Mouse (Mus musculus) embryonic fibroblast, embryonic 13.5 days (primary cell): ENCODE results near the gene Nek2. TPM values are rescaled to one million over a fixed set of nuclear protein-coding genes. Genes with fewer than 3 reads are reported as not detected.

Experiments used
- H3K27ac ChIP-seq: 2 replicates; pipeline ENCODE4 v1.5.1; 2012; ENCODE audit warnings: low read length, control low read depth, inconsistent platforms; ENCODE audit not compliant: insufficient read depth
- H3K4me1 ChIP-seq: 2 replicates; pipeline ENCODE4 v1.6.1; 2011; ENCODE audit warnings: low read length; ENCODE audit not compliant: control insufficient read depth, insufficient read depth
- H3K4me3 ChIP-seq: 2 replicates; pipeline ENCODE4 v1.5.1; 2011; ENCODE audit warnings: mild to moderate bottlenecking, control low read depth, low read length; ENCODE audit not compliant: insufficient read depth
- CTCF ChIP-seq: IDR thresholded peaks from 2 replicates; pipeline ENCODE4 v1.5.1; 2011; ENCODE audit warnings: mild to moderate bottlenecking, control low read depth, low read length, moderate library complexity, borderline replicate concordance; ENCODE audit not compliant: insufficient read depth
- POLR2A ChIP-seq: IDR thresholded peaks from 2 replicates; pipeline ENCODE4 v1.6.1; 2011; ENCODE audit warnings: low read depth, mild to moderate bottlenecking, control low read depth, low read length, moderate library complexity
- polyA plus RNA-seq: library from polyadenylated mRNA; stranded (reverse); fragments of >200 nt; gene quantifications from 2 replicates; pipeline ENCODE4 v1.2.4, GENCODE M21; 2011; ENCODE audit warnings: low read depth; ENCODE audit not compliant: missing spikeins, insufficient read length

Nek2 gene
- polyA plus RNA-seq, 1 experiment, result 20.9 TPM

DNA sequence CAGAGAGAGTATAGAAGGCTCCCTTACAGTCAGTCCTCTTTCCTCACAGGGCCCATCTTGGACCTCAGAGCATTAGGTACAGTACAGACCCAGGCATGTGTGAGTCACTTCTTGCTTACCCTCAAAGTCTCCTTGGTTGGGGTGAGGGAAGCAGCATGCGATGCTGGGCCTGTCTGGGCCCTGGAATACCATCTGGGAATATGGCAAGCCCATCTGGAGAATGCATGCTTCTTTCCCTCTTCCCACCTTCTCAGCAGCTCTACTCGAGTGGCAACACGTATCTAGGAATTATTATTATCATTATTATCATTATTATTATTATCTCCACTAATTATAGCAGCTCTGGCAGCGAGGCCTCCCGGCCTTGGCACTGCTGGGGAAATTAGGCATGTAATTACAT is 33.5 kb downstream of the Nek2 start:
- TF ChIP-seq CTCF, result no peak
- TF ChIP-seq POLR2A, result no peak

DNA sequence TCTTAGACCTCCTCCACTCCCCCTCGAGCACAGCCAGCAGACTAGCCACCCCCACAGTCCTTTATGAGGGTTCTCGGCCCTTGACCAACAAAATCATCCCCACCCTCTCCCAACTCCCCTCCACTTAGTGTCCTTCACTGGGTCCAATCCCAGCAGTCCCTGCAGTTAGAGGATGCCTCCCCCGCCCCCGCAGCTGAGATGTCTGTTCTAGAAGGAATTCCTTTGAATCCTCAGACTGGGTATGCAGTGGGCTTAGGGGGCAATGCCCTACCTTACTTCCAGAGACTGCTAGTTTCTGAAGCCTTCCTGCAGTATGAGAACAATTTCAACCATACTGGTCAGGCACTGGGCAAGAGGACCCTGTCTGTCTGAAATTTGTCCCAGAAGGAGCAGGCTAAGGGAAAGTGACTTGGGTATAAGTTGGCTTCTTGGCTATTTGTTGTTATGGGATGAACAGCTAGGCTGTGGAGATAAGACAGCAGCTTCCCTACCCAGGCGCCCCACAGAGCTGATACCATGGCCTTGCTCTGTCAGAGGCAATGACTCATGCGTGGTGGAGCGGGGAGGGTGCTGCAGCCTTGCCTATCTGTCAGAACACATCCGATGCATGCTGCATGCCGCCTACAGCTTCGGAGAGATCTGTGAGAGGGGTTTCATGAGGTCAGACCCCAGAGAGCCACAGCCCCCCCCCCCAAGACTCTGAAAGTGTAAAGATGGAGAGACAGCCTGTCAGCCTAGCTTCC is 34.1 kb downstream of the Nek2 start:
- H3K27ac ChIP-seq, result no peak overlapping the region

More for the DNA sequence above, 33.5 kb downstream of the Nek2 start:
- H3K4me1 ChIP-seq, result no peaks in the 10 kb centered on the region
- no peak overlapping the region for H3K4me3 ChIP-seq
- no peak overlapping the region for H3K27ac ChIP-seq

DNA sequence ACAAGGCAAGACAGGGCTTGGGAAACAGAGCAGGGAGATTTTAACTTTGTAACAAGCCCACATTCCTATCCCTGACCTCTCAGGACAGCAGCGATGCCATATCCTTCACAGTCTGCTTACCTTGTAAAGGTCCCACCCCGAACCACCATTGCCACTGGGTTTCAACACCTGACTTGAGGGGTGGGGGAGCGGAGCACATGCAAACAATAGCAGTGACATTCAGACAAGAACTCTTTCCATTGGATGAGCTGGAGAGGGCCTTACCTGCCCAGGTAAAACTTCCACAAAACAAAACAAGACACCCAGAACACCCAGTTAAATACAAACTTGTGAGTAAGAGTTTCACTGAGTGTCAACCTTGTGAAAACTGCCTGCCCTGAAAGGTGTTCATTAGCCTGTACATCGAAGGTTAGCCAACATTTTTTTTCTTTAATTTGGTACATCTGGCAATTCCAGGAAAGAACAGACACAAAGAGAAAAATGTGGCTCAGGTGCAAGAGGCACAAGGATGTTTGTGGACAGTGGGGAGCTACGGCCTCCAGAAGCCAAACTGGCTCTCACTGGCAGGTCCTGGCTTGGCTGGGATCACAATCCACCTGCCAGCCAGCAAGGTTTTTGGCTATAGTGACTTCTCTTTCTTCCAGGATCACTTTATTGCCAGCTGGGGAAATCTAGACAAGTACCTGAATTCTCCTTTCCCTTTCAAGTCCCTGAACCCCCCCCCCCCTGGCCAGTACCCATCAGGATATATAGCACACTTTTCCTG is 35.8 kb downstream of the Nek2 start:
- no peak for TF ChIP-seq CTCF
- TF ChIP-seq POLR2A, result no peak
- H3K27ac ChIP-seq, result no peak overlapping the region
- no peak overlapping the region for H3K4me3 ChIP-seq
- no peaks in the 10 kb centered on the region for H3K4me1 ChIP-seq

More for the DNA sequence above, 34.1 kb downstream of the Nek2 start:
- TF ChIP-seq POLR2A (no peak), CTCF (no peak)
- Histone ChIP-seq H3K4me1 (no peaks in the 10 kb centered on the region), H3K4me3 (no peak overlapping the region)

DNA sequence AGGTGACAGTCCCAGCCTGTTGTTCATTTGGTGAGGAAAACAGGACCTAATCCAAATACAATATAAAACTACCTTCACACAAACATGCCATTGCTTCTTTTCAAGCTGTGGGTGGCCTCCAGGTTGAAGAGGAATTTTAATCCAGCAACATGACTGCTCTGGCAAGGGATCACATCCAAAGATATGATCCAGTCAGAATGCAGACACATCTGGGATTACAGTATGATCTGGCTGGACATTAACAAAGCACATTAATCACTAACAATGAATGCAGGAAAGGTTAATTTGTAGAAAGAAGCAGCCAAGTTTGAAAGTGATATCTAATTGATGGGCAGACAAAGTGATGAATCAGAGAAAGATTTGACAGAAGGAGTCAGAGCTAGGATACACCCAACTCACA is 36.9 kb downstream of the Nek2 start:
- Histone ChIP-seq H3K27ac (no peak overlapping the region), H3K4me1 (no peaks in the 10 kb centered on the region), H3K4me3 (no peak overlapping the region)
- TF ChIP-seq POLR2A (no peak), CTCF (no peak)

DNA sequence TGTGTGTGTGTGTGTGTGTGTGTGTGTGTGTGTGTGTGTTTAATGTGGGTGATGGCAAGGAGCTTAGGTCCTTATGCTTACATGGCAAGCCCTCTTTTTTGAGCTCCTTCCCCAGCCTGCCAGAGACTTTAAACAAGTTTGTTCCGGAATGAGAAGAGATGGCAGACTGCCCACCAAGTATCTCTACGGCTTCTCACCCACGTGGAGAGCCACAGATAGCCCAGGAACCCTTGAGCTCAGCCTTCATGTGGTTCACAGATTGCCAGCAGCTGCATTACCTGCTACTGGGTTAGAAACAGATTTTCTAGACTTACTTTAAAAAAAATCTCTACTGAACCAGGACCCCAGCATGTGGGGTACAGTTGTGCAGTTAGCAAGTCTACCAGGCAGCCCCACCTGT is 38.6 kb downstream of the Nek2 start:
- no peak overlapping the region for H3K27ac ChIP-seq
- no peaks in the 10 kb centered on the region for H3K4me1 ChIP-seq
- TF ChIP-seq CTCF, result no peak
- no peak for TF ChIP-seq POLR2A
- no peak overlapping the region for H3K4me3 ChIP-seq

DNA sequence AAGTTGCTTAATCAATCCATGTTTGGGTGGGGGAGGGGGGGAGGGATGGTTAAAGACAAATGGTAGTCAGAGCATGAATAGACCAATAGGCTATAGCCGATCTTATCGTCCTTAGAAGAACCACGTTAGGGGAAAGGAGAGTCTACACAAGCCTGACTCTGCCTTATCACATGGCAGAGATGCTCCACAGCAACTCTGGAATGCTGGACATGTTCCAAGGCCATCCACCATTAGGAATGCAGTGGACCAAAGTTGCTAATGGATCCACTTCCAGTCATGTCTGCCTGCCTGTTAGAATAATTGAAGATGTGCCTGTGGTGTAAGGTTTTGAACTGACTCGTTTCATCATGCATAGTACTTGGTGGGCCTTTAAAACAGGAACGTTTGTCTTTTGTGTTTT is 40.0 kb downstream of the Nek2 start:
- Histone ChIP-seq H3K4me3 (no peak overlapping the region), H3K4me1 (no peaks in the 10 kb centered on the region), H3K27ac (no peak overlapping the region)
- TF ChIP-seq CTCF (no peak), POLR2A (no peak)

DNA sequence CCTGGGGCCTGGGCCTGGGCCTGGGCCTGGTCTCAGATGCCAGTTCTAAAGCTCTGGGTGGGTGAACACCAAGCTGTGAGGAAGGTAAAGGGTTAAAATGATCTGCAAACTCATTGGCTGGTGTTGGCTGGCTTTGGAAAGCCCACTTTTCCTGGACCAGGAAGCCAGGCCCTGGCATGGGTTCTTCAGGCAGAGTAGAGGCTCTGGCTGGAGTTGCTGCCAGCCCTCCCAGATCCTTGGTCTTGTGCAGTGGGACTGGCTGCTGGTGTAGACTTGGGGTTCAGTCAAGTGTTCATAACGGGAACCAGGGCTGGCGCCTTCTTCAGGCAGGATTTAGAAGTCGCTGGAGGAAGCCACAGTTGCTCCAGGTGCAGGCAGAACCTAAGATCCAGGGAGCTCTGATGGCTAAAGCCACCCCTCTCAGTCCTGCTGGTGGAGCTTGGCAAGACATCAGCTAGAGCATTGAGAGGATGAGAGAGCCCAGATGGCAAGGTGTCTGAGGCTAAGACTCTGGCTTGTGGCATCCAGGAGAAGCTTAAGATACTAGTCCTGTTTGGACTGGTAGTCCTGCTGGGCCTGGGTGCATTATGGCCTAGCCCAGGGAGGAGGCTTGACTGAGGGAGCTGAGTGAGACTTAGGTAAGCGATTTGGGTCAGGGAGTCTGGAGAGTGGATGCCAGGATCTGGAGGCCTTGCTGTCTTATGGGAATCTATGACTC is 42.7 kb downstream of the Nek2 start:
- no peaks in the 10 kb centered on the region for H3K4me1 ChIP-seq
- no peak overlapping the region for H3K27ac ChIP-seq
- TF ChIP-seq CTCF (no peak), POLR2A (no peak)
- H3K4me3 ChIP-seq, result no peak overlapping the region

DNA sequence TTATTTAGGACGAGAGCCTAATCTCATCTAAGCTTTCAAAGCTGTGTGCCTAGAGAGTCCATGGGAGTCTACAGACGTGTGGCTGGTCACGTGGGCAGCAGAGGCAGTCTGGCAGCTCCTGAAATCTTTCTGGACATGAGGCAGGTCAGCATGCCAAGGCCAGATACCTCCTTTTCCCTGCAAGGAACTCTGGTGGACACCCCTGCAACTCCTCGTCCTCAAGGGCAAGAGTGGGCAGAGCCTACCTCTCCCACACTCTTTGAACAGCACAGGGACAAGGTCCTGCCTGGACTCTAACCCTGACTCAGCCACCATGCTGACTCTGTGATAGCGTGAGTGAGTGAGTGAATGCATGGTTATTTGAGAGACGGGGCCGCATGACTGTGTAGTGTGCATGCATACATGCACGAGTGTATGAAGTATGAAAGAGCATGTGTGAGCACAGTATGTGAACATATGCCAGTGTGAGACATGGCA is 43.3 kb downstream of the Nek2 start:
- Histone ChIP-seq H3K27ac (no peak overlapping the region), H3K4me3 (no peak overlapping the region), H3K4me1 (no peaks in the 10 kb centered on the region)
- TF ChIP-seq POLR2A (no peak), CTCF (no peak)

DNA sequence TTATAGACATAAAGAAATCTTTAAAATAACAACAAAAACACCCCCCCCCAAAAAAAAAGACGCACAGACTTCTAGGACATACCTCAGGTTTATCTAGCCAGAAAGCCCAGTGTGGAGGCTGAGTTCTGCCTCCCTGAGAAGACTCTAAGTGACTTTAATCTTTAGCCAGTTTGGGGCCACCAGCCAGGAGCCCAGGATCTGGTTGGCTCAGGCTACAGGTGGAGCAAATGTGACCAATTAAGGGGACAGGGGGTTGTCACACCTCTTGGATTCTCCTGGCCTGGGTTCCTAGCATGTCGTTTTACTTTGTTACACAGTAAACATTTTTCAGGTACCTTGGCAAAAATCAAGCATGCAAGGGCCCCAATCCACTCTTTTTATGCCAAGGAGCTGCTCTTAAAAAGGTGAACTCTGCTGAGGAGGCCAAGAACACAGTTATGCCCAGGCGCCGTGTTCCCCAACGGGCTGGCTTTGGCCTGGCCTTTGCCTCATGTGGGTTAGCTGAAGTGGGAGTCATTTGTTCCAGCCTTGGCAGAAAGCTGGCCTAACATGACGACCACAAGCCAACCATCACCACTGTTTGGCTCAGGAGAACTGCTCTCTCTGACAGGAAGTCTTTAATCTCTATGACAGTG is 50.9 kb downstream of the Nek2 start:
- Histone ChIP-seq H3K27ac (no peak overlapping the region), H3K4me1 (no peaks in the 10 kb centered on the region), H3K4me3 (no peak overlapping the region)
- TF ChIP-seq CTCF, result no peak
- TF ChIP-seq POLR2A, result no peak

DNA sequence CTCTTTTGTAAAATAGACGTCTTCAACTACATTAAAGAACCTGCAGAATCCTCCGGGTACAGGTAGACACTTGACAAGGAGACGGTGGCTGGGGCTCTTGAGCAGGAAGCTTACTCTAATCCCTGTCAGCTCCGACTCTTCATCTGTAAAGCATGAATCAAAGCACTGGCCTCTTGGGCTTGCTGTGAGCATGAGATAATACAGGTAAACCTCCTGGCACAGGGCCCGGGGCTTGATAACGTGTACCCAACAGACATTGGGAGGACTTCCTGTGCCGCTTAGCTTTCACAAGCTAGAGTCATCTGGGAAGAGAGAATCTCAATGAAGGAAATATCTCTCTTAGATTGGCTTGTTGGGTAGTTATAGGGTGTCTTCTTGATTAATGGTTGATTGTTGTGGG is 53.8 kb downstream of the Nek2 start:
- Histone ChIP-seq H3K27ac (no peak overlapping the region), H3K4me3 (no peak overlapping the region), H3K4me1 (no peaks in the 10 kb centered on the region)
- no peak for TF ChIP-seq POLR2A
- no peak for TF ChIP-seq CTCF
